Mouse (Mus musculus): ENCODE measurements around the gene Cbarp. TPM values are rescaled to one million over a fixed set of nuclear protein-coding genes. Genes with fewer than 3 reads are reported as not detected.

The Cbarp gene
- total and polyA plus RNA-seq, 3 experiments = 5.5 to 74.4 (median 66.6) TPM

DNA sequence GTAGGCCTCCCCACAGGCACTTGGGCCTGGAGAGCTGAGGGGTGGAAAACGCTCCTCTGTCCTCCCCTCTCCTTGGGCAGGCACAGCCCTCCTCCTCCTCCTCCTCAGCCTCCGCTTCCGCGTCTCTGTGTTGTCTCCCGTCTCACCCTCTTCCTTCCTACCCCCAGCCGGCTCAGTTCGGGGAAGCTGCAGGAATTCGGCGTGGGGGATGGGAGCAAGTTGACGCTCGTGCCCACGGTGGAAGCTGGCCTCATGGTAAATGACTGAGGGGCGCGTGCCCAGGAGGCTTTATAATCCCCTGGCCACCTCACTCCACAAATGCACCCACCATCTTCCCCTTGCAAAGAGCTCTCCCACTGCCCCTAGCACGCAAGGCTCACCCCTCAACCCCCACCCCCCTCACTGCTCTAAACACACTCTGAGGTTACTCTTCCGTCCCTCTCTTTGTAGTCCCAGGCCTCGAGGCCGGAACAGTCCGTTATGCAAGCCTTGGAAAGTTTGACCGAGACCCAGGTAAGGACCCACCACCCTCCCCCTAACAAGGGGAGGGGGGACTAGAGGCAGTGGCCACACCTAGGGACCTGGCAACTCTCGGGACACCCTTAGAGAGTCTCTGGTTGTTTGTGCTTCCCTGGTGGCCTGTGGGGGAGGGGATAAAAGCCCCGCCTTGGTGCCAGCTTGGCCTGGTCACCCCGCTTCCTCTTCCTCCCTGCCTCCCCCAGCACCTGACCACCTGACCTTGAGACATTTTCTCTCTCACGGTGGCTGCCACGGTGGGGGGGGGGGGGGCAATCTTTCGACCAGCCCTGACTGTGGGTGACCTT lies 10.8 kb upstream of the Cbarp start:
- no peak for DNase-seq (ENCODE audit: low spot score)
- Histone ChIP-seq H3K4me1 (ENCODE audit: insufficient read depth, low read depth, low read length) (peaks cover 73% of the 10 kb centered on the region), H3K27me3 (ENCODE audit: insufficient read depth, low read length) (no peaks in the 10 kb centered on the region), H3K36me3 (replicated peaks) (peaks cover 76% of the 10 kb centered on the region), H3K4me3 (ENCODE audit: low read depth, low read length) (peak overlapping the region; percentile 94), H3K9me3 (replicated peaks) (no peaks in the 10 kb centered on the region)
- TF ChIP-seq CTCF (IDR thresholded peaks at IDR 0.05; ENCODE audit: low read depth, low read length) (no peak), GATA1 (IDR thresholded peaks at IDR 0.05; ENCODE audit: borderline replicate concordance, low read length) (no peak), GATA2 (IDR thresholded peaks at IDR 0.05; ENCODE audit: borderline replicate concordance, low read depth, low read length) (no peak), TAL1 (conservative IDR thresholded peaks at IDR 0.05; ENCODE audit: low read depth, low read length) (no peak)
- ATAC-seq (ENCODE audit: extremely low read depth, insufficient number of reproducible peaks, low FRiP score, poor library complexity, severe bottlenecking) = no peak

DNA sequence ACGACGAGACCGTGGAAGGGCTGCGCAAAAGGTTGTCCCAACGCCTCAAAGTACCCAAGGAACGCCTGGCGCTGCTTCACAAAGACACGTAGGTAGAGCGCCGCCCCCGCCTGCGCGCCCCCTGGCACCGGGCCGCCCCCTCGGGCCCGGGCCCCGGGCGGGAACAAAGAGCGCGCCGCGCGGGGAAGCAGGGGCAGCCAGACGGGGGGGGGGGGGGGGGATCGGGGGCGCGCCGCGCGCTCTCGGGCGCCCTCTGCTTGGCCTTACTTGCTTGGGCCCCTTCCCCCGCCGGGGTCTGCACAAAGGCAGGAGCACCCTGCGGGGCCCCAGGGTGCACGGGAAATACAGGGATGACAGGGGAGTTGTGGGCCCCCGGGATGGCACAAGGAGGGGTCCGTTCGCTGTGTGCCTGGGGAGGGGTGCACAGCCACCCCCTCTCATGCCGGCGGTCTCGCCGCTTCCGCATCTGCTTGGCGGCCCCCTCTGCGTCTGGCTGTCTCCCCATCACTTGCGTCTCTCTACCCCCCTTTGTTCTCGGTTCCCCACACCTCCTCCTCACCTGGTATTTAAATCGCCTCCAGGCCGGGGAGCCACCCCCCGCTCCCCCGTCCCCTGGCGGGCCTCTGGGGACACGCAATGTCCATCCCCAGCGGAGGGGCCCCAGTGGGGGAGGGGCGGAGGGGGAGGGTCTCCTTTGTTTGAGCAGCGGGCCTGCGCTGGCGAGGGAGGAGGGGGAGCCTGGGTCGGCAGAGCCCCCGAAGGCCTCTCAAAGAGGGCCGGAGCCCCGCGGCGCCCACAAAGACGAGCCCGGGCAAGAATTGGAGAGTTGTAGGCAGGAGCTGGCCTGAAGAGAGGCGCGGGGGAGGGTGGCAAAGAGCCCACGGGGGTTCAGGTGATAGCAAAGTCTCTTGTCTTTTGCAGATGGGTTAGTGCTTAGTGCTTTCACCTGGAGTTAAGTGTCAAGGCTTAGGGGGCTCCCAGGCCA lies 9.9 kb upstream of the Cbarp start:
- DNase-seq (ENCODE audit: low spot score) = peak; percentile 48
- H3K4me3 ChIP-seq (ENCODE audit: low read depth, low read length) = peak overlapping the region; percentile 94
- H3K9me3 ChIP-seq (replicated peaks) = no peaks in the 10 kb centered on the region
- H3K4me1 ChIP-seq (ENCODE audit: insufficient read depth, low read depth, low read length) = peaks cover 73% of the 10 kb centered on the region
- H3K36me3 ChIP-seq (replicated peaks) = peaks cover 76% of the 10 kb centered on the region
- TF ChIP-seq GATA2 (IDR thresholded peaks at IDR 0.05; ENCODE audit: borderline replicate concordance, low read depth, low read length) = no peak
- no peaks in the 10 kb centered on the region for H3K27me3 ChIP-seq (ENCODE audit: insufficient read depth, low read length)
- no peak for ATAC-seq (ENCODE audit: extremely low read depth, insufficient number of reproducible peaks, low FRiP score, poor library complexity, severe bottlenecking)

- H3K4me1 ChIP-seq (ENCODE audit: insufficient read depth, low read depth, low read length) = peaks cover 73% of the 10 kb centered on the region
- peak overlapping the region; percentile 94 for H3K4me3 ChIP-seq (ENCODE audit: low read depth, low read length)
- TF ChIP-seq CTCF (IDR thresholded peaks at IDR 0.05; ENCODE audit: low read depth, low read length) (no peak), GATA1 (IDR thresholded peaks at IDR 0.05; ENCODE audit: borderline replicate concordance, low read length) (no peak)
- ATAC-seq (ENCODE audit: extremely low read depth, insufficient number of reproducible peaks, low FRiP score, poor library complexity, severe bottlenecking) (peak; percentile 79), DNase-seq (ENCODE audit: low spot score) (peak; percentile 89)
- peaks cover 76% of the 10 kb centered on the region for H3K36me3 ChIP-seq (replicated peaks)
- H3K9me3 ChIP-seq (replicated peaks) = no peaks in the 10 kb centered on the region
- no peaks in the 10 kb centered on the region for H3K27me3 ChIP-seq (ENCODE audit: insufficient read depth, low read length)
Observed at GRCm38 (mm10) chr10:80149291-80150225, 8.9 kb upstream of the Cbarp start.

GRCm38 (mm10) chr10:80148610-80149290 lies 8.1 kb upstream of the Cbarp start:
- TF ChIP-seq POLR2AphosphoS5 (IDR thresholded peaks at IDR 0.05; ENCODE audit: insufficient replicate concordance, low read depth, low read length) (no peak), GATA1 (IDR thresholded peaks at IDR 0.05; ENCODE audit: borderline replicate concordance, low read length) (no peak), CTCF (IDR thresholded peaks at IDR 0.05; ENCODE audit: low read depth, low read length) (no peak), TAL1 (conservative IDR thresholded peaks at IDR 0.05; ENCODE audit: low read depth, low read length) (no peak), GATA2 (IDR thresholded peaks at IDR 0.05; ENCODE audit: borderline replicate concordance, low read depth, low read length) (no peak)
- Histone ChIP-seq H3K4me1 (ENCODE audit: insufficient read depth, low read depth, low read length) (peaks cover 73% of the 10 kb centered on the region), H3K9me3 (replicated peaks) (no peaks in the 10 kb centered on the region), H3K36me3 (replicated peaks) (peaks cover 76% of the 10 kb centered on the region), H3K27me3 (ENCODE audit: insufficient read depth, low read length) (no peaks in the 10 kb centered on the region), H3K4me3 (ENCODE audit: low read depth, low read length) (peak overlapping the region; percentile 94)
- DNase-seq (ENCODE audit: low spot score) (peak; percentile 76), ATAC-seq (ENCODE audit: extremely low read depth, insufficient number of reproducible peaks, low FRiP score, poor library complexity, severe bottlenecking) (peak; percentile 22)

DNA sequence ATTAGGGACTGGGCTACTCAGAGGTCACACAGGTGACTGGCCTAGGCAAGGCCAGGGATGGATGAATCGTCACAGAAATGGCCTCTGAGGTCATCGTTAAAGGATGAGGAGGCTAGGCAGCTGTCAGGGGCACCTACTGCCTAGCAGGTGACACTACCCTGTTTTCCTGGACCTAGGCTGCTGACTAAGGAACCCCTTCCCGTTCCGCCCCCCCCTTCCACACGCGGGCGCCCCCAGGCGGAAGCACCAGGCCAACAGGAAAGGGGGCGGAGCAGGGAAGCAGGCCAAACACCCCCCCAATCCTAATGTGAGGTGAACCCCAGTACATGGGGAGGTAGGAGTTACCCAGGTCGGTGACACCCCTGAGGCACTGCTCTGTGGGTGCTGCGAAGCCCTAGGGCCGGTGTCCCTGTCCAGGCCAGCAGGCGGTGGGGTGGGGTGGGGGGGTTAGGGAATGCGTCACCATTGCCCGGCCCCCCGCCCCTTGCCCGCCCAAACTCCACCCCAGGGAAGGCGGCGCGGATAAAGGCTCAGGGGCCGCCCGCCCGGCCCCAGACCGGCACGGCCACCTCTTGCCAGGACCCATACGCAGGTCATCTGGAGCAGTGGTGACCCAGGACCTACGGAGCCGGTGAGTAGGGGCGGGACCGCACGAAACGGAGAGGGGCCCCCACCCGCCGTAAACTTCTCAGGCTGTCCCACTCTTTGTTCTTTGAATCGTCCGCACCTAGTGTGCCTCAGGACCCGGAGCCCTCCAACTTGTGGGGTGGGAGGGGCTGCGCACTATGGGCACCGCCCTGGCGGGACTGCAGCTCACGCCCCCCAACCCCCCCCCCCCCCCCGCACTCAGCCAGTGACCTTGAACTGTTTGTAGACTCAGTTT lies 7.3 kb upstream of the Cbarp start, which contains the start of gene Midn:
Midn (plus strand) TSS at position 554 of the 883 bp plus-strand sequence.
- TF ChIP-seq POLR2AphosphoS5 (IDR thresholded peaks at IDR 0.05; ENCODE audit: insufficient replicate concordance, low read depth, low read length) (no peak), CTCF (IDR thresholded peaks at IDR 0.05; ENCODE audit: low read depth, low read length) (0 out of 2 replicates have a peak, but pooled peaks have one; percentile 17)
- Histone ChIP-seq H3K27me3 (ENCODE audit: insufficient read depth, low read length) (no peaks in the 10 kb centered on the region), H3K36me3 (replicated peaks) (peaks cover 75% of the 10 kb centered on the region), H3K9me3 (replicated peaks) (no peaks in the 10 kb centered on the region), H3K4me3 (ENCODE audit: low read depth, low read length) (peak within 1 kb of the TSS; percentile 94), H3K4me1 (ENCODE audit: insufficient read depth, low read depth, low read length) (peaks cover 73% of the 10 kb centered on the region)
- DNase-seq (ENCODE audit: low spot score) (peak; percentile 65), ATAC-seq (ENCODE audit: extremely low read depth, insufficient number of reproducible peaks, low FRiP score, poor library complexity, severe bottlenecking) (no peak)

Measured in G1E (cell line).